ENCODE assay signal across 26 mouse cellular contexts in the genomic region with DNA sequence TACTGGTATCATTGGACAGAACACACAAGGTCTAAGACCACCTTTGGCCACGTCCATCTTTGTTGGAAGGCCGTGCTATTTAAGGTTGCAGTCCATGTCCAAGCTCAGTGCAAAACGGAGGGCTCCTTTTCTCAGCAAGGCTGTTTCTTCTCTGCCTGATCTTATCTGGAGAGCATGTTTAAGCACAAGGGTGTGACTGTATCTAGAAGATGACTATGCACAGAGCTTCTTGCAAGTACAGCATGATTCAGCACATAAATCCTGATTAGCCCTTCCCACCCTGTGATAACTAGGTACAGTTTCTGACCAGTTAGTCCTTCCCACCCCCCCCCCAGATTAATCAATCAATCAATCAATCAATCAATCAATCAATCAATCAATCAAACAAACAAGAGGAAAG. TPM values are rescaled to one million over a fixed set of nuclear protein-coding genes. Genes with fewer than 3 reads are reported as not detected.
A peak's percentile ranks its signal among the peaks of the same experiment; 100 is the strongest.
DNase-seq lines count a peak whose midpoint lies in the region; ATAC-seq lines count a peak whose summit lies in the region.
"Had no signal": no experiment of that assay in that cellular context is flagged by ENCODE, and none has a peak within 500 bp of the region (broad histone marks: within the 10 kb centered on the region; RNA-seq: fewer than 3 reads in every experiment).

No protein-coding gene starts in this region.

- no peak for DNase-seq in heart, postnatal 25 days (ENCODE audit: low spot score)
- DNase-seq in c-Kit-positive CD71-positive TER-119-negative erythroid progenitor cells, embryonic 14.5 days (ENCODE audit: low read depth), result peak; percentile 15
- DNase-seq in liver, embryonic 11.5 days (ENCODE audit: low spot score), result no peak
- DNase-seq in right cerebral cortex, postnatal 25 days, result no peak
- no peak for DNase-seq in adrenal gland, postnatal 14 days
- DNase-seq in kidney, postnatal 36 days, result no peak
- DNase-seq: adrenal gland, adult 2 months; cerebellum, adult 11-12 months; cerebellum, postnatal 25 days; embryo, embryonic 11 days; heart, postnatal 14 days; kidney, adult 18-20 months; kidney, postnatal 10 days; midbrain, embryonic 14.5 days; right cerebral cortex, adult 18-20 months; thymus, adult 18-20 months; thymus, postnatal 4 days had no signal

- H3K36me3 ChIP-seq in heart, embryonic 12.5 days, result no peaks in the 10 kb centered on the region
- no peaks in the 10 kb centered on the region for H3K36me3 ChIP-seq in liver, embryonic 11.5 days (ENCODE audit: control insufficient read depth, insufficient read depth, low read length)
- H3K36me3 ChIP-seq: embryonic facial prominence, embryonic 15.5 days; limb, embryonic 15.5 days; neural tube, embryonic 13.5 days had no signal

- 0 out of 2 replicates have a peak, but pooled peaks cover 4% of the 10 kb centered on the region for H3K4me1 ChIP-seq in heart, embryonic 12.5 days (replicated peaks)
- peaks cover 9% of the 10 kb centered on the region for H3K4me1 ChIP-seq in liver, embryonic 11.5 days (replicated peaks; ENCODE audit: control insufficient read depth, insufficient read depth, low read length)
- H3K4me1 ChIP-seq: embryonic facial prominence, embryonic 15.5 days; neural tube, embryonic 13.5 days had no signal

- no peak overlapping the region for H3K4me2 ChIP-seq in heart, embryonic 12.5 days
- H3K4me2 ChIP-seq in liver, embryonic 11.5 days, result no peak overlapping the region
- H3K4me2 ChIP-seq: embryonic facial prominence, embryonic 15.5 days; hindbrain, embryonic 14.5 days; limb, embryonic 15.5 days; neural tube, embryonic 13.5 days had no signal

- H3K27me3 ChIP-seq in heart, embryonic 12.5 days (replicated peaks), result no peaks in the 10 kb centered on the region
- no peaks in the 10 kb centered on the region for H3K27me3 ChIP-seq in liver, embryonic 11.5 days (replicated peaks; ENCODE audit: control insufficient read depth, insufficient read depth, low read length)
- H3K27me3 ChIP-seq: CH12.LX; embryonic facial prominence, embryonic 15.5 days; limb, embryonic 15.5 days; neural tube, embryonic 13.5 days had no signal

- no peak overlapping the region for H3K4me3 ChIP-seq in heart, embryonic 12.5 days
- no peak overlapping the region for H3K4me3 ChIP-seq in liver, embryonic 11.5 days (ENCODE audit: low read depth, low read length)
- H3K4me3 ChIP-seq: embryonic facial prominence, embryonic 15.5 days; limb, embryonic 15.5 days; neural tube, embryonic 13.5 days had no signal

- H3K9me3 ChIP-seq in heart, embryonic 12.5 days (replicated peaks), result no peaks in the 10 kb centered on the region
- no peaks in the 10 kb centered on the region for H3K9me3 ChIP-seq in liver, embryonic 11.5 days (ENCODE audit: control insufficient read depth, low read length)
- H3K9me3 ChIP-seq: embryonic facial prominence, embryonic 15.5 days; limb, embryonic 15.5 days; neural tube, embryonic 13.5 days had no signal

- WGBS in heart, embryonic 12.5 days, result 63% methylated on average over 3 of the region's 3 CpGs
- WGBS in liver, embryonic 11.5 days, result 71% methylated on average over 3 of the region's 3 CpGs

- intact Hi-C loops in heart, postnatal 25 days (cut with DNase I), result no loop called here

- no peak overlapping the region for H3K9ac ChIP-seq in heart, embryonic 12.5 days
- no peak overlapping the region for H3K9ac ChIP-seq in liver, embryonic 11.5 days (ENCODE audit: low read depth, low read length)
- H3K9ac ChIP-seq: embryonic facial prominence, embryonic 15.5 days; hindbrain, embryonic 14.5 days; limb, embryonic 15.5 days; neural tube, embryonic 13.5 days had no signal

- no peak overlapping the region for H3K27ac ChIP-seq in heart, embryonic 12.5 days (ENCODE audit: poor library complexity, severe bottlenecking)
- H3K27ac ChIP-seq in liver, embryonic 11.5 days (ENCODE audit: low read depth, low read length), result no peak overlapping the region
- H3K27ac ChIP-seq: embryonic facial prominence, embryonic 15.5 days; hindbrain, embryonic 14.5 days; limb, embryonic 15.5 days; neural tube, embryonic 13.5 days had no signal

- peak; percentile 81 for ATAC-seq in heart, embryonic 12.5 days (ENCODE audit: insufficient number of reproducible peaks, low FRiP score)
- ATAC-seq in liver, embryonic 11.5 days (replicated peaks; ENCODE audit: low FRiP score), result peak; percentile 71
- 0 out of 2 replicates have a peak, but pooled peaks have one; percentile 44 for ATAC-seq in megakaryocyte-erythroid progenitor cell, adult 5-6 weeks (replicated peaks; ENCODE audit: low FRiP score, low TSS enrichment, poor library complexity, severe bottlenecking)
- ATAC-seq: forebrain, embryonic 16.5 days; lung, postnatal 0 days had no signal

RNA-seq across cellular contexts. Expression of a gene that starts 25.4 kb away (rescaled TPM):
- polyA plus RNA-seq in heart, embryonic 12.5 days (2016; fragmentation: Nextera tagmentation; extraction: Ambion mirVana), result 51.8 and 55.2 TPM in 2 replicates
- total RNA-seq in heart, postnatal 25 days (2021), result 1 to 10 TPM; 2.5 TPM
- polyA plus RNA-seq in liver, embryonic 11.5 days (2014; fragmentation: Nextera tagmentation; extraction: Ambion mirVana), result 15.9 and 17.2 TPM in 2 replicates
- 3.9 TPM in 1 of 2 replicates, not detected in the other for total RNA-seq in megakaryocyte-erythroid progenitor cell, adult 5-6 weeks (2014; fragmentation: Nextera tagmentation)
- total RNA-seq in megakaryocyte-erythroid progenitor cell, adult 5-6 weeks (2017), result not detected in 2 replicates
- 66.4 and 68.7 TPM in 2 replicates for total RNA-seq in adrenal gland, postnatal 14 days (2021)

Comparison
In these comparisons a context has a peak if more than half of its experiments do, and no peak if none do; other contexts are left out.
1. RNA of a gene that starts 25.4 kb away (total RNA-seq): 66.4 to 68.7 TPM in adrenal gland, postnatal 14 days; 3.9 TPM in megakaryocyte-erythroid progenitor cell, adult 5-6 weeks and 2.5 TPM in heart, postnatal 25 days; every median in the first group is over 10 times any median in the second.
2. Peak in every context shown above with its lines, with median percentiles within 50 percentile points of each other: ATAC-seq.